Mouse (Mus musculus): ENCODE measurements at regions not wholly inside any gene's neighbourhood (a gene's known extent, or its start where the extent isn't known, plus 50 kb on each side); places are given as distances from the start of the nearest gene placed in this dataset.

DNA sequence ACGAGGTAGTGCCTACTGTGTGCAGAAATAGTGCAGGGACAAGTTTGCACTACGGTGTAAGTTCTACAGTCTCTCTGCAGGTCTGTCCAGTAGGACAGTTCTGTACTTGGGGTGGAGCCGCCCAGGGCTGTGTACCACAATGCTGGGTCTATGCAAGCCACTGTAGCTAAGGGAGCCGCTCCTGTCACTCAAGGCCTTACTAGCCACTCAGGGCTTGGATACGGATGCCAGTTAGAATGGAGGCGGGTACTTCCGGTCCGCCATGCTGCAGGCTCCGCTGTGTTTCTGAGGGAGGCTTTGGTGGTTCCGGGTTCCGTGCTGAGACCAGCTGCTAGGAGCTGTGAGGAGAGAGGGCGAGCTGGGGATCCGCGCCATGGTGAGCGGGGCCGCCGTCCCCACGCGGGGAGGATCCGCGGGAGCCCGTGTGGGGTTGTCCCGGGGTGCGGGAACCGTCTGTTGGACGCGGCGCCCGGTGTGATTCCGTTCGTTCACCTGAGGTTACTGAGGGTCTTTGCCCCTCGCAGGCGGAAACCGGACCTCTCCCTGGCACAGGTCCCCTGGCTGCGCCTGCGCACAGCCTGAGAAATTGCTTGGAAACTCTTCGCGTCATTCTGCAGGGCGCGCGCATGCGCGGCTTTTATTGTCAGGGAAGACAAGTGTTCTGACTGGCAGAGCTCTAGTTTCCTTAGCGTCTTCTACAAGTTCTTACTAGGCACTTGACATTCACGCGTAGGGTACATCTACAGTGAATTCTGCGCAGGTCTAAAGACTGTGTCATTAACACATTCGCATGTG lies 51.0 kb upstream of the Zfp873 start:
- DNase-seq, result peak; percentile 67

All from adrenal gland, postnatal 25 days (tissue).